Mouse (Mus musculus): ENCODE measurements around the gene Eif4g3.

- TF ChIP-seq CTCF (IDR thresholded peaks at IDR 0.05; ENCODE audit: low read depth, low read length) (no peak), GATA1 (IDR thresholded peaks at IDR 0.05; ENCODE audit: borderline replicate concordance, low read length) (no peak), TAL1 (conservative IDR thresholded peaks at IDR 0.05; ENCODE audit: low read depth, low read length) (no peak), POLR2AphosphoS5 (IDR thresholded peaks at IDR 0.05; ENCODE audit: insufficient replicate concordance, low read depth, low read length) (no peak)
Observed at GRCm38 (mm10) chr4:138210116-138210515, 217.3 kb downstream of the Eif4g3 start.
